Mouse (Mus musculus): ENCODE results near the gene Dus1l.
"Not testable (repeated sequence)": the region's sequence is repeated elsewhere in the genome, so short reads cannot be mapped to it uniquely, and the experiment has no call there.

Dus1l gene

DNA sequence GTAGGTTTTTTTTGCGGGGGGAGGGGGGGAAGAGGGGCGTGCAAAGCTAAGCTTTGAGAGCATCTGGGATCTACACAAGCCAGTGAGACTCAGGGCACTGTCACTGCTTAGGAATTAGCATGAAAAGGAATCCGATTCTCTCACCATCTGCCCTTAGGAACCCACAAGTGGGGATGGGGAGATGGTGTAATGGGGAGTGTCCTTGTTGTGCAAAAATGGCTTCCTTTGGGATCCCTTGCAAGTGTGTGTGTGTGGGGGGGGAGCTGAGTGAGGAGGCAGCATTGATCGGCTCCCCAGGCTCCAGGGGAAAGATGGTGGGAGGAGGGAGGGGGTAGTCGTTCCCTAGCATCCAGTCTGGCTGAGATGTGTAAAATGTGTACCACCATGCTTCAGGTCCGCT lies 19.1 kb downstream of the Dus1l start:
- no peak for DNase-seq (ENCODE audit: low read depth, low spot score)

DNA sequence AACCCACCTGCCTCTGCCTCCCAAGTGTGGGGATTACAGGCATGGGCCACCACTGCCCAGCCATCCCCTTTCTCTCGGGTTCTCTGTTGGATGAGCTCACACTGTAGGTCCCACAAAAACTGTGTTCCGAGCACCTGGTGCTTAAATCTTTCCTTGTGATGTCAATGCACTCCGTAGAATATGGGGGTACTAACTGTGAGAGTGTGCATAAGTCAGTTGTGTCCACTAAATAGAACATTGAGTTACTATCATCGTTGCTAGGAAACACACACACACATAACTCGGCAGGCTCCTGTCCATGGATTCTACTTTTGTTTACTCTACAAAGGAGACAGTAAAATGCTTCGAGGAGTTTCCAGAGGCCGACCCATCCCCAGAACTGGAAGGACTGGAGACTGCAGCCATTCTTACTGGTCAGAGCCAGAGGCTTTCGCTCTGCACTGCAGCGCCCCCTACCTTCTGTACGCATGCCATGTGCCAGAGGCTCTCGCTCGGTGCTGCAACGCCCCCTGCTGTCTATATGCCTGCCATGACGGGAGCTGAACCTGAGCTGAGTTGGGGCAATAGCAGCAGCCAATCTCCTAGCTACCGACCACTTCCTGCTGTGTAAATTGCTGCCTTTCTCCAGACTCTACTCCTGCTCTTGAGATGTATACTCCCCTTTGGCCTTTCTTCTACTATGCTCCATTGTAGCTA lies 20.3 kb downstream of the Dus1l start:
- DNase-seq (ENCODE audit: low read depth, low spot score): peak; percentile 97

DNA sequence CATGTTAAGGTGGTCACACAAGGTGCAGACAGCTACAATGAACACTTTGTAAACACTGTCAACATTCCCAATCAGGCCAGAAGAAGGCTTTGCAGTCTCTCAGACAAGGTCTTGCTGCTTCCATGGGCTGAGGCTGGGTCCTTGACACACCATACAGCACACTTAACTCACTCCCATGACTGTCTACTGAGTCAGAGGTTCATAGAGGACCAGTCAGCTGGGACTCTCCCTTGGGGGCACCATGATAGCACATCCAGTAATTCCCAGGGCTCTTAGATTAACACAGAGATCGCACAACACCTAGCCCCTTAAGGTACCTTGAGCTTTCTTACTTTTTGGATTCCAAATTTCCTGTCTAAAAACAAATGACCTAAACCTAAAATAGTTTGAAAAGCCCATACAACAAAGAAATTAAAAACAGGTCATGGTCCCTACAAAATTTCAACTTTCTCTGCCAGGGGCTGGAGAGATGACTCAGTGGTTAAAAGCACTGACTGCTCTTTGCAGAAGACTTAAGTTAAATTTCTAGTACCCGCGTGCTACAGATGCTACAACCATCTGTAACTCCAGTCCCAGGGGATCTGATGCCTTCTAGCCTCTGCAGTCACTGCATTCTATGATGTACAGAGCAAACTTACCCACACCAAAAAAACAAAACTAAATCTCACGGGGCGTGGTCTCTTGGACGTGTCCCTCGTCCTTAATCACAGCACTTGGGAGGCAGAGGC lies 22.6 kb downstream of the Dus1l start:
- peak; percentile 77 for DNase-seq (ENCODE audit: low read depth, low spot score)

DNA sequence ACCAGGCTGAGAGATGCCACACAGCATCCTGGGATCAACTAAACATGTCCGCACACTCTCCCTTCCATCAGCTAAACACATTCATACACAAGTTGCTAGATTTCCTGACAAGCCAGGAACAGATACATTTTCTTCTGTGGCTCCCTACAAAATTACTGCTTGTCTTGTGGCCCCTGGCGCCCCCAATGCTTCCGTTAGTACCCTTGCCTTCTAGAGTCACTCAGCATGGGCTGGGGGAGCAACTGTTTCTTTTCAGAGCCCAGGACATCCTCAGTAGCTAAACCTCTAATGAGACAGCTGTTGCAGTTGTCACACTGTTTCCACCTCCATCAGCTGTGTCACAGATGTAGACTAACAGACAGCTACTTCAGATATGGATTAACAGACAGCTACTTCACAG lies 23.5 kb downstream of the Dus1l start:
- DNase-seq (ENCODE audit: low read depth, low spot score): no peak

DNA sequence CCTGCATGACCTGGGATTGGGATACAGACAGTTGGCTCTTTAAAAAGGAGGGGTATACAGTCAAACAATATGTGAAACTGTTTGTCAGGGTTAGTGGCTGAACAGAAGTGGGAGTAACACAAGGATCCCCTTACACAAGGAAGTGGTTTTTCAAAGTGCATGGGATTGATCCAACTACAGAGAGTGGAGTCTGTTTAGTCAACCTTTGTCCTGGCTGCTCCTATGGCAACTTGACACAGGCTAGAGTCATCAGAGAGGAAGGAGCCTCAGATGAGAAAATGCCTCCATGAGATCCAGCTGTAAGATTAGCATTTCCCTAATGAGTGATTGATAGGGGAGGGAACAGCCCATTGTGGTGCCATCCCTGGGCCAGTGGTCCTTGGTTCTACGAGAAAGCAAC lies 28.0 kb downstream of the Dus1l start:
- DNase-seq (ENCODE audit: low read depth, low spot score): peak; percentile 63

DNA sequence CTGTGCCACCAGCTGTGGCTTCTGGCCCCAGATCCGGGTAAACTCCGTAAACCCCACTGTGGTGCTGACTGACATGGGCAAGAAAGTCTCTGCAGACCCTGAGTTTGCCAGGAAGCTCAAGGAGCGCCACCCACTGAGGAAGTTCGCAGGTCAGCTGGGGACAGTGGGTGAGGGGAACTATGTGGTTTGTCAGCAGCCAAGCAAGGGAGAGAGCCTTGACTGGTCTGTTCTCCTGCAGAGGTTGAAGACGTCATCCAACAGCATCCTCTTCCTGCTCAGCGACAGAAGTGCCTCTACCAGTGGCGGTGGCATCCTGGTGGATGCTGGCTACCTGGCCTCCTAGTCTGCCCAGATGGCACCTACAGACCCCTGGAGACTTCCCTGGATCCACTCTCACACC lies 29.2 kb downstream of the Dus1l start:
- not testable (repeated sequence) for DNase-seq (ENCODE audit: low read depth, low spot score)

DNA sequence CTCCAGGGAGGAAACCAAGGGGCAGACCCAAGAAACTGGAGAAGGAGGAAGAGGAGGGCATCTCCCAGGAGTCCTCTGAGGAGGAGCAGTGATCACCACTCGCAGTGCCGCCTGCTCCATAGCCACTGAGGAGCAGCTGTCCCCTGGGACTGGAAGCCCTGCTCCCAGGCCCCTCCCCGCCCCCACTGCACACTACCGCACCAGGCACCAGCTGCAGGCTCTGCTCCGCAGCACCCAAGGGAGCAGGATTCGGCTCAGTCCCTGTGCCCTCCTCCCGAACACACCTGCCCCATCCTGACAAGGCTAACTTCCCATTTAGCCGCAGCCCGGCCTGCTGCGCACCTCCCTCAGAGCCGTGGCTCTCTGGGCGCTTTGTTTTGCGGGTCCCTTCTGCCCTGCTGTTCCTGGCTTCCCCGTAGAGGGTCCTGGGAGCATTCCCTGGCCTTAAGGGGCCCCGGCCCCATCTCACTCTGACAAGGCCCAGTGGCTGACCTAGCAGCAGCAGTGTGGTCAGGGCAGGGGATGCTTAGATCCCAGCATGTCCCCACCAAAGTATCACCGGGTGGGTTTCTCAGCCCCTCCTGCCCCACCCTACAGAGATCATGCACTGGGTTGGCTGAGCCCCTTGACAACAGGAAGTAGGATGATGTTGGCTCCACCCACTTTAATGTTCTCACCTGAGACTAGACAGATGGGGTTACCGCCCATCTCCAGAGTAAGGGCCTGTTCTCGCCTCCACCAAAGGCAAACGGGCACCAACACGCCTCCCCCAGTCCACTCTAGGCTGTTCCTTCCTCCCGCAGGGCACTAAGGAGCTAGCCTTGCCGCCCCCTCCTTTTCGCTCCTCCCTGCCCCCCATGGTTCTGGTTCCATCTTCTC lies 32.8 kb downstream of the Dus1l start:
- DNase-seq (ENCODE audit: low read depth, low spot score): not testable (repeated sequence)

DNA sequence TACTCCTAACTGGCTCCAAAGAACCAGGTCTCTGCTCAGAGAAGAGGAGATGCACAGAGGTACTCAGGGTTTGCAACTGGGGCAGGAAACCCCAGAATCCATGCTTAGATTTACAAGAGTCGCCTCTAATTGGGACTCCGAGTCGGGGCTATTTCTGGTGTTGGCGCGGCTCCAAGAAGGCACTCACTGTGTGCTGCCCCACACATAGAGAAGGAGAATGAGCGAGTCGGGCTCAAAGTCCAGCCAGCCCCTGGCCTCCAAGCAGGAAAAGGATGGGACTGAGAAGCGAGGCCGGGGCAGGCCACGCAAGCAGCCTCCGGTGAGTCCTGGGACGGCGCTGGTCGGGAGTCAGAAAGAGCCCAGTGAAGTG lies 33.5 kb downstream of the Dus1l start, which contains the start of gene Hmga1b:
TSS of gene Hmga1b (plus strand) at position 123 of the 370 bp plus-strand sequence.
- DNase-seq (ENCODE audit: low read depth, low spot score): not testable (repeated sequence)

DNA sequence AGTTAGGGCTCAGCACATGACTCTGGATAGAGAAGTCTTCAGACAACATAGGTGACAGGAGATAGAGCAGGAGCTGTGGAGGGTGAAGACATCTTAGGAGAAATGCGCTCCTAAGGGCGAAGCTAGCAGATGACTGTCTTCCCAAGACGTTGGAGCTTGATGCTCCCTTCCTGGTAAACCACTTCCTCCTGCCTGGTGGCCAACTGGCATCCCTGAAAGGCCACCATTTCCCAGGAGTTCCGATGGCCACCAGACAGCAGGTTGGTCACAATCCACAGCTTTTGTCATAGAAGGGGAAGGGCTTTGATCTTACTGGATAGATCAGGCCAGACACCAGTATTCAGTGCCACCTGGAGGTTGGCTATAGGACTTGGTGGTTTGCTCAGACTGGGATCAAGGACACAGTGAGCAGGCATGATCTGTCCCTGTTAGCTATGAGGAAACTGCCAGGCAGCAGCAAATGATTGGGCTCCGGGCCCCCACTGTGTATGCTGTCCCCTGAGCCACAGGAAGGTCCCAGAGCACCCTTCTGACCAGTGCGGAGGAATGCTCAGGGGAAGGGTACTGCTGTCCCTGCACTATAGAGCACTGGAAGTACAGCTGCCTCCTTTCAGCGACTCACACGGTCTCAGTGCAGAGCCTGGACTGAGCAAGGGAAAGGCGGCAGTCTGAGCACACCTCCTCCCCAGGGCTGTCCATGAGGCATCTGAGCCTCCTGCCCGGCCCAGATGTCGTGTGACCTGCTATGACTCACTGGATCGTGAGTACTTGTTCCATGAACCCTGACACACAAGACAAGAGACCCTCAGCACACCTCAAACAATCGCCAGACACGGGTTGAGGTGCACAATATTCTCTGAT lies 34.2 kb downstream of the Dus1l start:
- DNase-seq (ENCODE audit: low read depth, low spot score): peak; percentile 55

DNA sequence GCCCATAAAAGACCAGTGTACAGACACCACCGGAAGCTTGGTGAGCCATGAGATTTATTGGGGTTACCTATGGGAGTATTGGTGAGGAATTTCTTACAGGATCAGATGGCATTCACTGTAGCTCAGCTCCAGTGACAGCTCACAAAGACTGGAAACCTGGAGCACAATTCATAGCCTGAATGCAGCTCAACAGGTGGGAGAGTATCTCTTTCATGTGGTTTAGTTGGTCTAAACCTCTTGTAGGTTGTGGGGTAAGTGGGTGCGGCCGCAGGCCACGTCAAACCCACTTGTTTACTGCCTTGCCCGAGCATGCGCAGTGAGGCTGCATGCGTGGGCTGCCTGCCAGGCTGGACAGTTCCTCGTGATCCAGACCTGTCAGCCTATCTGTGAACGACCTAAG lies 36.0 kb downstream of the Dus1l start:
- DNase-seq (ENCODE audit: low read depth, low spot score): no peak

DNA sequence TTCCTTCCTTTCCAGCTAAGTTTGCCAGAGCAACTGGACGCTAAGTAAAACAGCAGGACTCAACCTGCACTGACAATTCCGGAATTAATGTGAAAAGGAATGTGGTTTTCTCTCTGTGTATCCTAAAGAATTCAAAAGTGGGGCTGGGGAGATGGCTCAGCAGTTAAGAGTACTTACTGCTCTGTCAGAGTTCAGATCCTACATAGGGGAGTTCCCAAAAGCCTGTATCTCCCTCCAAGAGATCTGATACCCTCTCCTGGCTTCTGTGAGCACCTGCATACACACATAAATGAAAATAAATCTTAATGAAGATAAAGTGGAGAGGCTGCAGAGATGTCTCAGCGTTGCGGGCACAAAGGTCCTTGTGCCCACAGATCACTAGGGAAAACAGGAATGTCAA lies 44.6 kb downstream of the Dus1l start:
- peak; percentile 53 for DNase-seq (ENCODE audit: low read depth, low spot score)

DNA sequence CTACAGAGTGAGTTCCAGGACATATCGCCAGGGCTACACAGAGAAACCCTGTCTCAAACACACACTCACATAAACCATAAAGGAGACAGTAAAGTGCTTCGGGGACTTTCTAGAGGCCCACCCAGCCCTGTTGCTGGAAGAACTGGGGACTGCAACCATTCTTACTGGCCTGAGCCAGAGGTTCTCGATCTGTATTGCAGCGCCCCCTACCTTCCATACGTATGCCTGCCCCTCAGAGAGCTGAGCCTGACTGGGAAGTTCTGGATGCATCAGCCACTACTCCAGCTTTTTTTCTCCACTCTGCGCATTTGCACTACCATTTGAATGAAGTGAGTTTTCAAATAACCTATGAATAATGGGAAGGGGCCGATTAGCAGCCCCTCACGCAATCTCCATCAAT lies 46.8 kb downstream of the Dus1l start:
- peak; percentile 39 for DNase-seq (ENCODE audit: low read depth, low spot score)

DNA sequence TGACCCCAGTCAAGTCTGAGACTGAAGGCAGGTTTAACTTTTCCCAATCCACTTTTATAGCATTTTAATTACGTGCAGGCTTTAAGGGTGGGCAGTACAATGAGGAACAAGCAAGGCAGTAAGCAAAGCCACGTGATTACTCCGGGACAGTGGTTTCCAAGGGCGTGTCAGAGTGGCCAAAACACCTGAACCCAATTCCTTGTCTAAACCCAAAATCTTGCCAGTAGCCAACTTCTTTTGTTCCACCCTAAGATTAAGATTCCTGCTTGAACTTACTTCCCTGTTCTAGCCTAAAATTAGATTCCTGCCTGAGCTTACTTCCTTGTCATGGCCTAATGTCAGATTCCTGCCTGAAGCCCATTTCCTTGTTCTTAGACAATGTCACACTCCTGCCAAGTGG lies 48.2 kb downstream of the Dus1l start:
- DNase-seq (ENCODE audit: low read depth, low spot score): no peak

DNA sequence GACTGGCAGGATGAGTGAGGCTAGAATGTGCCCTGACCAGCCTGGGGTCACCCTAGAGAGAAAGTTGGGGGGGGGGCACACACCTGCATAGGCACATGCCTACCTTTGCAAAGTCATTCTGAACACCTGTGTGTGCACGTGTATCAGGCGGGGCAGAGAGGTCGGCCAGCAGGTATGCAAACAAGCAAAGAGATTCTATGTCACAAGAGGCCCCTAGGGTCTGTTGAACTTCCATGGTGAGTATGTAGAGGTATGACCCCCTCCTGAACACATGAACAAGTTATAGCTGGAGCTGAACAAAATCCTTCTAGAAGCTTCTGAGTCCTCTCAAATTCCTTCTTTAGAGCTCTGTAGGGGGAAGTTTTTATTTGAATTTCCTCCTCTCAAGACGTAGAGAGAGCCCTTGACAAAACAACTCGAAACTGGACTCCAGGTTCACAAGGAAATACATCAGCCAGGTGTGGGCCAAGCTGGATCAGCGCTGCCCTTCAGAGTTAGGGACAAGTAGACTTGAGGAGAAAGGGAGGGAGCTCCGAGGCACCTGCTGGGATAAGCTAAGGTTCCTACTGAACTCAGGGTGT lies 52.0 kb downstream of the Dus1l start:
- no peak for DNase-seq (ENCODE audit: low read depth, low spot score)

DNA sequence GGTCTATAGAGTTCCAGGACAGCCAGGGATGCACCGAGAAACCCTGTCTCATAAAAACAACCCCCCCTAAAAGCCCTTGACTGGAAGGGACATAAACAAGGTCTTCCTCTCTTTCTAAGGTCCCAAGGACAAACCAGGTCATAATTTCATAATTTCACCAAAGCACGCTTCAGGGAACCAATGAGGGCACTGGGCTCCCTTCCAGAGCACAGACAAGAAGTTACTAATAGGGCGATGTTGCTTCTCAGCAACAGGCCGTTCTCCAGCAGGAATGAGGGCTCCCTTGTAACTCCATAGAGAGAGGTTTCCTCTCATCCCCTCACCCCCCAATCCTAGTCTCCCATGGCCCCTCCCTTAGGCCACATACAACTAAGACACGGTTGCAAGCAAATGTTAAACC lies 55.2 kb downstream of the Dus1l start:
- DNase-seq (ENCODE audit: low read depth, low spot score): no peak
